Mouse (Mus musculus) urinary bladder, postnatal 25 days (tissue): ENCODE measurements around the gene Pagr1b.

Experiments used
- DNase-seq: peaks from one replicate; pipeline ENCODE4 v3.0.0; 2022; ENCODE audit warnings: low spot score

The Pagr1b gene

DNA sequence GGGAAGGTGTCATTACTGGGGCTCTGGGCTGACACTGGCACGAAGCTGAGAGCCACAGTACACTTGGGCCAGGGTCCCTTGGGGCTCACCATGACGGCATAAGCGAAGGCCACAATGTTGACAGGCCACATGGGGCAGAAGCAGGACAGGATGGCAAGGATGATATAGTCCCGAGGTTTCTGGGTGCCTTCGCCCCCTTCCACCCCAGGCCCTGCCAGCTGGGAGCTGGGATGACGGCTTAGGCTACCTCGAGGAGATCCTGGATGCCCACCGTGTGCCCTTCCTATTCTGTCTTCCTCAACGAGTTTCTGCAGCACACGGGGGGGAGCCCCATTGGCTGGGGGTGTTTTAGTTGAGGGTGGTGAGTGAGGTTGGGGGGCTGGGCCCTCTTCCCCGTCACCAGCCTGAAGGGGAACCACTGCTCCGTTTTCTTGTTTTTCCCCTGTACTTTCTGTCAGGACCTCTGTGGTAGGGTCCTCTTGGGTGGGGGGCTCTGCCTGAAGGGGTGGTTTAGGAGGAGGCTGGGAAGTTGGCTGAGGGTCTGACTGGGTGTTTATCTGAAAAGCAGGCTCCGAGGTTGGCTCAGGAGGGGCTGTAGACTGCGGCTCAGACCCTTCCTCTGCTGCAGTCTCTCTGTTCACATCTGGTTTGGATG lies 3.1 kb upstream of the Pagr1b start:
- DNase-seq, result no peak

DNA sequence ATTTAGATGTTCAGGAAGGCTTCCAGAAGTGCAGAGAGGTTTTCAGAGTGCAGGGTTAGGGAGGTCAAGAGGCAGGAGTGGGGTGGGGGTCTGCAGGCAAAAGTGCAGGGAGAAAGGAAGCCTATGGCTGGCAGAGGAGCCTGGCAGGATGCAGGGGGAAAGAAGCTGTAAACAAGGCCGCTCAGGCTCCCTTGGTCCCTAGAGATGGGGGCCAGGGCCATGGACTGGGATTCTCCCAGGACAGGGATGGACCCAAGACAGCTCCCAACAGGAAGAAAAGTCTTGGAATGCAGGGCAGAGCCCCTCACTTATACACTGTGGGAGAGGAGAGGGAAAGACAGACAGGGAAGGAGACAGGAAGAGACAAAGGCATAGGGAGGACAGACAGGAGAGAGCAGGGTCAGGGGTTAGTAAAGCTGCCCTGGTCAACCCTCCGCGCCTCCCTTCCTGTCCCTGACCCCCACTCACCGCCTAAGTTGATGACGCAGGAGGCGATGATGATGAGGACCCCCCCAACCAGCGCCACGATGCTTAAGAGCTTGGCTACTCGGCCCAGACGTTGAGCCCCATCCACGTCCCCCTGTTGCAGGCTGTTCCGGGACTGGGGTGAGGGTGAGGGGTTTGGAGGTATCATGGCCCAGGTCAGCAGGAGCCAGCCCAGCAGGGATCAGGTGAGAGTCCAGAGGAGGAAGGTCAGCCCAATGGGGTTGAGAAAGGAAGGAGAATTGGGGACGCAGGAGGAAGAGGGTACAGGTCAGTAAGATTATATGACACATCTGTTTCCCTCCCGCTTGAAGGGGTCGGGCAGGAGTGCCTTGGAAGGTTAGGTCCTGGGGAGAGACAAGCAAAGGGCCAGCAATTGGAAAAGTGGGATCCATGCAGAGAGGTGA lies 2.4 kb upstream of the Pagr1b start:
- DNase-seq, result no peak

- no peak for DNase-seq
These were observed 1.7 kb upstream of the Pagr1b start for GRCm38 (mm10) chr7:127017950-127018345.

DNA sequence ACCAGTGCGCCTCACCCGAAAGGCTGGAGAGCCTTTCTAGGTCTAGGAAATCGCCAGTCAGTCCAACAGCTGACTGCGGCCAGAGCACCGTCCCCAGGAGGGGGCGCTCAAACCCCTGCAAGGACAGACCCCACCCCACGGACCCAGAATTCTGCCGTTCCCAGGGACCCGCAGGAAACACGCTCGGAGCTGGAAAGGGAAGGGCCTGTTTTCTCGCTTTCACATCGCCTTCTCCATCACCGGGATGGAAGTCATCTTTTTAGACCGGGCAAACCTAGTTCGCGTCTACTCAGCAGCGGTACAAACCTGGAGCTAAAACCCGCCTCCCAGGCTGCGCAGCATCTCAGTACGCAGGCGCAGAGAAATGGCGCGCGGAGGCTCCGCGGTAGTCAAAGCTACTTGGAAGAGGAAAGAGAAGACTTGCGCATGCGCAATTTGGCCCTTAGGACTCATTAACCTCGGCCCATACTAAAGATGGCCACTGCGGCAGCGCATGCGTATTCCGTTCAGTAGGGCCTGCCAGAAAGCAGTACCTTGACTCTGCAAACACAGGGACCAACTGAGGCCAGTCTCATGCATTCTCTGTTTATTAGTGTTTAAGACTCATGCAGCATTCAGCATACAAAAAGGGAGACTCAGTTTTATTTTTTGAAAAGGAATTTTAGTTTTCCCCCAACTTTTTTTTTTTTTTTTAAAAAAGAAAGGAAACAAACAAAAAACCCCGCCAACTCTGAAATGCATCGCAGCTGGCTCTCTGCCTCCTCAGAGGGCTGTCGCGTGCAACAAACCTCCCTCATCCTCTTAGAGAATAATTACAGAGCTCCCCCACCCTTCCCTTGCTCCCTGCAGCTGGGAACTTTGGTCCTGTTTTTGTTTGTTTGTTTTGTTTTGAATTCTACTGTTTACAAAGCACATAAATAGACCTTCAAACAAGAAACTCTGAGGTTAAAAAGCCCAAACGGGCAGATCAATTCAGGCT lies 976 bp upstream of the Pagr1b start, which contains the start of gene Pagr1a:
Pagr1a (minus strand) TSS at position 382 of the 979 bp plus-strand sequence.
- DNase-seq, result peak; percentile 93

DNA sequence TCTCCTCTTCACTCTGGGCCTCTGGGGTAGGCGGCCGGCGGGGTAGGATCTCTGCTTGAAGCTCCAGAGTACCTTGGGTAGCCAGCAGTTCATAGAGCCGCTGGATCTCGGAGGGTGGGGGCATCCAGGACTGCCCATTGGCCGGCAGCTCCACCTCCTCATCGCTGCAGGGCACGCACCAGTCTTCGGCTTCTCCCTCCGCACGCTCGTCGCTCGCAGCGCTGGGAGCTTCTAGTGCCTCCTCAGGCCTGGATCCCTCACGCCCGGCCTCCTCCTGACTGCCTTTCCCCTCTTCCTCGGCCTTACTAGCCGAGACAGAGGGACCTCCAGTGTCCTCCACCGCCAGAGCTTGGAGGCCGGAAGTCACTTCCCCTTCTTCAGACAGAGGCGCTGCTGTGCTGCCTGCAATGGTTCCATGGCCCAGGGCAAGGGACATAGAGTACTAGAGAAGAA lies 228 bp upstream of the Pagr1b start:
- DNase-seq, result peak; percentile 47

DNA sequence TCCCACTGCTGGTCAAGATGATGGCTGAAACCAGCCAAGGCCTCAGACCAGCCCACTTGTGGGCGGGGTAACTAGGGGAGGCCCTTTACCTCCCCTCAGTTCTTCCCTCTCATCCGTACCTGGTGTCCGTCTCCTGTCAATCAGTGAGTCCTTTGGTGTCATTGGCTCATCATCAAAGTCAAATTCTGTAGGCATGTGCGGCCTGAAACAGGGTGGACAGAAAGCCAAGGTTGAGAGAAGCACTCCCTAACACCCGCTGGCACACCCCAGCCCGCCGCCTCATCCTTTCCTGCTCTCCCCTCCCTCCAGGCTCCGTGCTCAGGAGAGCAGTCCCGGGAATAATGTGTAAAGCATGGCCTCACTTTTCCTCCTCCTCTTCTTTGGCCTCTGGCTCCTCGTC lies 203 bp downstream of the Pagr1b start:
- DNase-seq, result no peak

- DNase-seq, result no peak
These were observed 1.3 kb downstream of the Pagr1b start for GRCm38 (mm10) chr7:127014993-127015392.

GRCm38 (mm10) chr7:127014320-127014719 lies 2.0 kb downstream of the Pagr1b start, which contains the start of gene Mvp:
Gene Mvp (minus strand): TSS chr7:127014621.
- DNase-seq, result peak; percentile 69

DNA sequence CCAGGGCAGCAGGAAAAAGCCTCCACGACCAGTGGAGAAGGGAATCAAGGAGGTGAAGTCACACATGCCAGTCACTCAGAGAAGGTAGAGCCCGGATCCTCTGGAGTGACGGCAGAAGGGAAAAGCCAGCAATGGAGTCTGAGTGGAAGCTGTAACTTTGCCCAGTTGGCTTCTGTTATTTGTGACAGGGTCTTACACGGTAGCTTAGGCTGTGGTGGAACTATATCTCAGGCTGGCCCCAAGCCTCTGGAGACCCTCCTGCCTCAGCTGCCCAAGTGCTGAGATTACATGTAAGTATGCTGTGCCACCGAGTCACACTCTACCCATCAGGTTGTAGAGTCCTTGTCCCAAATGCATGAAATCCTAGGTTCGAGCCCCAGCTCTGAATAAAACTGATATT lies 2.9 kb downstream of the Pagr1b start:
- no peak for DNase-seq

- no peak for DNase-seq
These were observed 3.4 kb downstream of the Pagr1b start for GRCm38 (mm10) chr7:127012845-127013244.

DNA sequence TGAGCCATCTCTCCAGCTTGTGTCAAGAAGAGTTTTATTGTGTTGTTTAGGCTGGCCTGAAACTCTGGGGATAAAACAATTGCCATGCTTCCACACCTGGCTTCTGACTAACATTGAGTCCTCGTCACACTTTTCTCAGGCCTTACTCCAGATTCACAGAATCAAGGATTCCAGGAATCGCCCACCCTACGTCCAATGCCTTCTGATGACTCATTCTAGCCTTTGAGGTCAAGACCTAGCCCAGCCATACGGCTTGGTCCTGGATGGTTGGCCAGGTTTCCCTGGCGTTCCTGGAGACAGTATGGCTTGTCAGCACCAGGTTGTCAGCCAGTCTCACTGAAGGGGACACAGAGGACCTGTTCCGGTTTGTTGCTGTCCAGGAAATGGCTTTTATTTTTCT lies 3.9 kb downstream of the Pagr1b start:
- no peak for DNase-seq

DNA sequence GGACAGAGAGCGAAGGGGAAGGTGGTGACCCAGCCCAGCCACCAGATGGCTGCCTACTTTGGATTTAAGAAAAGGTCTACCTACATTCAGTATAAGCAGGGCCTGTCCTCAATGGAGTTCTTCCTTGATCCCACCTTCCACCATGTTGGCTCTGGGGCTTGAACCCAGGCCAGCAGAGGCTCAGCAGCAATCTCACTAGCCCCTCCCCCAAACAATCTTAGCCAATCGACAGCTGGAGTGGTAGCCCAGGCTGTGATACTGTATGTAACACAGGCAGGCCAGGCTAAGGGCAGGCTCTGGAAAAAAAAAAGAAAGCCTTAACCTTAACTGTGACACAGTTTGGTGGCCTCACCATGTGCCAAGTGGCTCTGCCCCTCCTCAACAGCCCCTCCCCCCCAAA lies 4.6 kb downstream of the Pagr1b start:
- no peak for DNase-seq

DNA sequence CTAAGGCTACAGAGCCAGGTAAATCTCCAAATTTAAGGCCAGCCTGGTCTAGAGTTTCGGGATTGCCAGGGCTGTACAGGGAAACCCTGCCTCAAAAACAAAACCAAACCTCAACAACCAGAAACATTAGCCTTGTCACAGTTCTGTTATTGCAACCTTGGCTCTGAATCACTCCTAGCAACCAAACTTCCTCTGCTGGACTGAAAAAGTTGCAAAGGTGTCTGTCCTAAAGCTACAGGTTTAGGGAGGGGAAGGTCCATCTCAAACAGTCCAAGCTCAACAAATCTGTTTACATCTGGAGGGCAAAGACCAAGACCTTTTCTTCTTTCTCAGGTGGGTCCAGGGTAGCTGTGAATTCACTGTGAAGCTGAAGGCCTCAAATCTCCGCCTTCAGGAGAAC lies 5.2 kb downstream of the Pagr1b start:
- DNase-seq, result no peak

DNA sequence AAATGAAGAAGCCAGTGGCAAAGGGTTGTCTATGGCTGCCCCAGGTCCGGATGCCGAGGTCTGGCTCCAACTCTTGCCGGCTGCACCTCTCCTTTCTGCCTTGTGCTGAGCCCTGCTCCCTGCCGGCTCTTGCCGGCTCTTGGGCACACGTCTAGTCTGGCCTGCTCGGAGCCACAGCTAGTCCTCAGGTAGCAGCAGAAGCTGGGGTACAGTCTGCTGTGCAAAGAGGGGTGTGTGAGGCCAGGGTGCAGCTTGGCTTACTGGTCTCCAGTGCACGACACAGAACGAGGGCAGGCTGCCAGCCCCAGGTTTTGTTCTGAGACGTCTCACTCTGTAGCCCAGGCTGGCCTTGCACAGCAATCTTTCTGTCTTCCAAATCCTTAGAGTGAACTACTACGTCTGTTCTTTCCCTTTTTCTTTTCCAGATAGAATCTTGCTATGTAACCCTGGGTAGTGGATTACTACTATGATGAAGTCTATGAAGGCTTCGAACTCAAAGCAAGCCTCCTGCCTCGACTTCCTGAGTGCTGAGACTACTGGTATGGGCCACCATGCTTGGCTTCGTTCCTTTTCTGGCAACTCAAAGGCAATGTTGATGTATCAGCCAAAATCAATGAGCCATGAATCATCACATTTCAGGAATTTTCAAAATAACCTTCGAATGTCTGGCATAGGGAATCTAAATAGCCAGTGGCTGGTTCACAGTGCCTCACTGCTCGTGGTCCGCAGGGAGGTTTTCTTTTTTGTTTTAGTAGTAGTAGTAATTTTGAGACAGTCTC lies 6.8 kb downstream of the Pagr1b start:
- no peak for DNase-seq

DNA sequence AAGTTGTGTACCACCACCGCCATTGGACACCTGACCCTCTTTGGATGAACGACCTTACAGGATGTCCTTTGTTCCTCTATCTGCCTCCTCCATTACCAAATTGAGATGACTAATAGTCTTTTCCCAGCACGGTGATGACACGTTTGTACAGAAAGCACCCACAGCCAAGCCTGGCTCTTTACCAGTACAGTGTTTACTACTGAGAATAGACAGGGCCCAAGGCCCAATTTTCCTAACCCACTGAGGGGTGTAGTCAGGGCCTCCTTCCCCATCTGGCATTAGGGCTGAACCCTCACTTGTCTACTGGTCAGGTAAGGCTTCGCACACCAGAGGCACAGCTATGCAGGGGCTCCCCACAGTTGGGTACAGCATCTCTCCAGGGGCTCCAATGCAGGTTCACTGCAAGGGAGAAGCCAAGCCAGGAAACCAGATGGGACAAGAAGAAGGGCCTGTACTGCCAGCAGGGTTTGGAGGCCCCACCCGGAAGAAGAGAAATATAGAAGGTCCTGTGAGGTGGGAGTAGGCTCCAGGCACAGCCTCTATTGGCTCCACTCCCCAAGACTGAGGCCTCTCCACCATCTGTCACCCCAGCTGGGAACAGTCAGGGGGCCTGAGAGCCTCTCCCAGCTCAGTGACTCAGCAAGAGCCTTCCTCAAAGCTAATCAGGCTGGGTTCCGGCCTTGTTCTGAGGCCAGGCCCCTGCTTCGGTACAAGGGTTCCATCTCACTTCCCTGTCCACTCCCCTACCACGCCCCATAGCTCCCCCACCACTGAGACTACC lies 7.9 kb downstream of the Pagr1b start:
- DNase-seq, result peak; percentile 48

- DNase-seq, result no peak
These were observed 8.8 kb downstream of the Pagr1b start for GRCm38 (mm10) chr7:127007313-127008024.

- no peak for DNase-seq
These were observed 12.0 kb downstream of the Pagr1b start for GRCm38 (mm10) chr7:127004122-127004875.

- no peak for DNase-seq
These were observed 12.7 kb downstream of the Pagr1b start for GRCm38 (mm10) chr7:127003620-127004019.

- DNase-seq, result no peak
These were observed 16.7 kb downstream of the Pagr1b start for GRCm38 (mm10) chr7:126999568-126999967.
